Mouse (Mus musculus) hindbrain, embryonic 10.5 days (tissue): ENCODE measurements at regions not wholly inside any gene's neighbourhood (a gene's known extent, or its start where the extent isn't known, plus 50 kb on each side); places are given as distances from the start of the nearest gene placed in this dataset.

Experiments
- DNase-seq: peaks from one replicate; pipeline ENCODE4 v3.0.0-alpha.2; 2017; ENCODE audit warnings: low spot score
- H3K27ac ChIP-seq: fragments of 300-500 bp; sonication (generic); 2 replicates; pipeline ENCODE4 v1.5.1; 2016; ENCODE audit warnings: mild to moderate bottlenecking, moderate library complexity
- H3K27me3 ChIP-seq: fragments of 300-500 bp; sonication (generic); 2 replicates; pipeline ENCODE4 v1.6.1; 2016; ENCODE audit warnings: mild to moderate bottlenecking; ENCODE audit not compliant: poor library complexity, insufficient read depth, severe bottlenecking
- H3K36me3 ChIP-seq: fragments of 300-500 bp; sonication (generic); 2 replicates; pipeline ENCODE4 v1.6.1; 2016; ENCODE audit warnings: mild to moderate bottlenecking, moderate library complexity
- H3K4me1 ChIP-seq: fragments of 300-500 bp; sonication (generic); replicated peaks from 2 replicates; pipeline ENCODE4 v1.6.1; 2016; ENCODE audit warnings: mild to moderate bottlenecking
- H3K4me3 ChIP-seq: fragments of 300-500 bp; sonication (generic); 2 replicates; pipeline ENCODE4 v1.5.1; 2016; ENCODE audit warnings: mild to moderate bottlenecking, moderate library complexity
- H3K9me3 ChIP-seq: fragments of 300-500 bp; sonication (generic); 2 replicates; pipeline ENCODE4 v1.6.1; 2016; ENCODE audit warnings: mild to moderate bottlenecking, moderate library complexity
- WGBS: fragments of 180-500 bp; shearing (Covaris S2); methylation state at CpG from one replicate; pipeline ENCODE4 v1.1.7; 2016; 5-methylcytosine and 5-hydroxymethylcytosine counted together

DNA sequence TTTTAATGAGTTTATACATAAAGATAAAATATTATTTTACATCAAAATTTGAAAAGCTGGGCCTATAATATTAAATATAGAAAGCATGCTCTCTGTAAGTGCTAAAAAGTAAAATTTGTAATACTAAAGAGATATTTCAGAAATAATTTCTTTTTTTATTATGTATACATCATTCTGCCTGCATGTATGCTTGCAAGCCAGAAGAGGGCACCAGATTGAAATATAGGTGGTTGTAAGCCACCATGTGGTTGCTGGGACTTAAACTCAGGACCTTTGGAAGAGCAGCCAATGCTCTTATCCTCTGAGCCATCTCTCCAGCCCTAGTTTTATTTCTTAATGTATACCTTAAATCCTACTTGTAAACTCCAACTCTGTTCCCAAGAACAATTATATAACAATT, 231.7 kb upstream of the Pitrm1 start:
- no peak for DNase-seq
- Histone ChIP-seq H3K27ac (no peak overlapping the region), H3K4me1 (no peaks in the 10 kb centered on the region), H3K27me3 (no peaks in the 10 kb centered on the region), H3K36me3 (no peaks in the 10 kb centered on the region), H3K9me3 (no peaks in the 10 kb centered on the region), H3K4me3 (no peak overlapping the region)

DNA sequence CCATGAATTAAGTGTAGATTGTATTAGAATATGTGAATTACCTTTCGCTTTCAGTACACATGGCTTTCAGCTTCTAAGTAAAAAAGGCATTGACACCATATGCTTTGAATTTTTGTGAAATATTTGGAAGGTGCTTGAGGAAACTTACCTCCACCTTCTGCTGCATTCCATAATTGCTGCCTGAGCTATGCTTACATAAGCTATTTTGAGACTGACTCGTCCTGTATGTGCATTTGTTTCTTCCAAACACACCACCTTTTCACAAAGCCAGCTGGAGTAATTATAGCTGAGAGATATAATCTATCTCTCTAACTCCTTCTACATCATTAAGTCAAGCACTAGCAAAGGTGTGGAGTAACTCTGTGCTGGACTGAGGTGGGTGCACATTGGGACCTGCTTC, 224.0 kb upstream of the Pitrm1 start:
- H3K27ac ChIP-seq: no peak overlapping the region

DNA sequence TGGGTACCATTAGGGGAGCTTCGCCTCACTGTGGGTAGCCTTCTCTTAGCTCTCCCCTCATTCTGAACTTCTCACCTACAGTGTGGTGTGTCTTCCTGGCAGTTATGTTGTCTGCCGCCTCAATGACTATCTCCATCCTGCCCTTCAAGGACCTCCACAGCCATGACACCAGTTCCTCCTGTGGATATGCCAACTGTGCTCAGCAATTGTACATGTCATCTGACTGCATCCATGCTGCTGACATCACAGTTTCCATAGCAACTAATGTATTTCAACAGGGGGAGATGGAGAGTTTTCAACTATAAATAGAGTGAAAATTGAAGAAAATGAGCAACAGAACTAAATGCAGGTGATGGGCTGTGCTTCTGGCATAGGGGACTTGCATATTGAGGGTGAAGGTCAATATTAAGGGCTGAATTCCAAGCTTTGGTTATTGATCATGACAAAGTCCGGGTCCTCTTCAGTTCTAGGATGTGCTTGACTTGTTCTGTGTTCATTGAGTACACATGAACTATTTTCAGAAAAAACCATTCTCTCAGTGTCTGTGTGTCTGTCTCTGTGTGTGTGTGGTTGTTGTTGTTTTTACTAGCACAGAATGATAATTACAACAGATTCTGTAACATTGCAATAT, 217.5 kb upstream of the Pitrm1 start:
- 88% methylated on average over 3 of the region's 3 CpGs for WGBS
- H3K36me3 ChIP-seq: no peaks in the 10 kb centered on the region
- no peak overlapping the region for H3K4me3 ChIP-seq
- no peak for DNase-seq
- H3K27me3 ChIP-seq: no peaks in the 10 kb centered on the region
- H3K9me3 ChIP-seq: no peaks in the 10 kb centered on the region
- H3K27ac ChIP-seq: no peak overlapping the region
- no peaks in the 10 kb centered on the region for H3K4me1 ChIP-seq

More for the DNA sequence above, 224.0 kb upstream of the Pitrm1 start:
- no peak for DNase-seq
- no peaks in the 10 kb centered on the region for H3K4me1 ChIP-seq
- 90% methylated on average over 2 of the region's 2 CpGs for WGBS
- H3K4me3 ChIP-seq: no peak overlapping the region
- H3K27me3 ChIP-seq: no peaks in the 10 kb centered on the region
- H3K36me3 ChIP-seq: no peaks in the 10 kb centered on the region
- no peaks in the 10 kb centered on the region for H3K9me3 ChIP-seq

DNA sequence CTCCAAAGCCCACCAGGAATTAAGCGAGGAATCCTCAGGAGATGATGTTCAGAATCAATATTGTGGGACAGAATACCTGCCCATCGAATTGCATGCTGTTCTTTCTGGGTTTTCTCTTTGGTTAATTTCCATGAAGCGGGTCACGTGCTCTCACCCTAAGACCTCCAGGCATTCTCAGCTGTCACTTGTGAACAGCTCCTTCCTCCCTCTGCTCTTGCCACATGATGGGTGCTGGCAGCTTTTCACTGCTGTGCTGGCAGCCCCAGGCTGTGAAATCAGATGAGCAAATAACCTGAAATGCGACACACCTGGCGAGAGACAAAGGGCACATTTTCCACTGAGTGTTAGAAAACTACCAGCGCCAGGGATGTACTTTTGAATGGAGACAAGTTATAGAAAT, 207.8 kb upstream of the Pitrm1 start:
- Histone ChIP-seq H3K27me3 (no peaks in the 10 kb centered on the region), H3K36me3 (no peaks in the 10 kb centered on the region), H3K4me1 (no peaks in the 10 kb centered on the region), H3K4me3 (no peak overlapping the region), H3K27ac (no peak overlapping the region), H3K9me3 (no peaks in the 10 kb centered on the region)
- WGBS: 79% methylated on average over 7 of the region's 7 CpGs
- DNase-seq: no peak

DNA sequence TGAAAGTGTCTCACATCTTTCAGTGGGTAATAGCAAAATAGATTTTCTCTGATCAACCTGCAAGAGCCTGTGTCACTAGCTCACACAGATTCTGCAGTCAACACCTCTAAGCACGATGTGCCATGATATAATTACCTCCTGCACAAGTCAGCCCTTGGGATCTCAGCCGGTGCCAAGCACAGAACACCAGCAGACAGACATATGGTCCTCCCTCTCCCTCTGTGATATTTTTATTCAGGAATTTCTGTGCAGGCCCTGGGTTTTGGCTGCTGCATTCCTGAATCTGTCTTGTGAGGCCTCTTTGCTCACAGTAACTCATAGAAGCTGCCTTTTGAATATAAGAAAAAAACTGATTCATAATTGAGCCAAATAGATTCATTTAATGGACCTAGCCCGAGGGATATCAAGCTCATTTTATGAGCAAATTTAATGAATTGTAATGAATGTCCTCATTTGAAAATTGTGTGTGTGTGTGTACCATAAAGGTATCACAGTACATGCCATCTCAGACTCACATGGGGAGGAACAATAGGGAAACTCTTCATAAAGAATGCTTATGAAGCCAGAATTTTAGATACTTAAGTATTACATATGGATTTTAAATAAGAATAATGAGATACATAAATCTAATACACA, 206.7 kb upstream of the Pitrm1 start:
- Histone ChIP-seq H3K27me3 (no peaks in the 10 kb centered on the region), H3K4me3 (no peak overlapping the region), H3K27ac (no peak overlapping the region), H3K4me1 (no peaks in the 10 kb centered on the region), H3K36me3 (no peaks in the 10 kb centered on the region), H3K9me3 (no peaks in the 10 kb centered on the region)
- WGBS: 78% methylated on average over 3 of the region's 3 CpGs
- no peak for DNase-seq

DNA sequence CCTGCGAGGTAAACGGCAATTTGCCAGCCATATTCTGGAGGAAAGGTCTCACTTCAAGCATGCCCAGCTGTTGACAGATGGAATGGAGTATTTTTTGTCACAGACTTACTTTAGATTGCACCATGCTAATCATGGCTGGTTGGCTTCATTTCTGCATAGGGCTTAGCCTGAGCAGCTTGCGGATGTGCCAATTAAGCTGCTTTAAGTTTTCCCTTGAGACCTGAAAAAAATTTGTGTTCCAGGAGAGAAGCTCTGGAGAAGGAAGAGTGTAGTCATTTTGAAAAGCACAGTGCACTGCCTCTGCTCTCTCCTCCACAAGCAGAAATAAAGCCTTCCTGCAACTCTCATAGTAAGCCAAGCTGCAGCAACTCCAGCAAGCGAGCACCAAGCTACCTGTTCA, 182.8 kb upstream of the Pitrm1 start:
- H3K9me3 ChIP-seq: no peaks in the 10 kb centered on the region
- no peak for DNase-seq
- no peaks in the 10 kb centered on the region for H3K4me1 ChIP-seq
- H3K36me3 ChIP-seq: no peaks in the 10 kb centered on the region
- H3K27ac ChIP-seq: no peak overlapping the region
- WGBS: 89% methylated on average over 4 of the region's 4 CpGs
- no peak overlapping the region for H3K4me3 ChIP-seq
- H3K27me3 ChIP-seq: no peaks in the 10 kb centered on the region

DNA sequence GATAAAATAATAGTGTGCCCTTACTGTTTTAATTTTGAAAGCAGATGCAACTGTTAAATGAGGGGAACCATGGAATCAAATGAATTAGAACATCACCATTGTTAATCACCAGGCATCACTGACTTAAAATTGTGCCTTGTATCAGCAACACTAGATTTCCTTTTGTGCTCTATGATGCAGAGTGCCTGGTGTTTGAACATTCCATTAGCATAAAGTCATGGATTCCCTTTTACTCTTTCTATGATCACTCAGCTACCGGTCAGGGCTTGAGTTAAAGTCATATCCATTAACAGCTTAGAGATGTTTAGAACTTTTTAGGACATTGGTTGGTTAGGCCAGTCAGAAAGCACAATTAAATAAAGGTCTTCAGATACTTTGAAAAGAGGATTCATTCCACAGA, 180.3 kb upstream of the Pitrm1 start:
- 89% methylated on average over 1 of the region's 1 CpGs for WGBS
- Histone ChIP-seq H3K36me3 (no peaks in the 10 kb centered on the region), H3K4me3 (no peak overlapping the region), H3K27me3 (no peaks in the 10 kb centered on the region), H3K4me1 (no peaks in the 10 kb centered on the region), H3K9me3 (no peaks in the 10 kb centered on the region), H3K27ac (no peak overlapping the region)
- DNase-seq: no peak

DNA sequence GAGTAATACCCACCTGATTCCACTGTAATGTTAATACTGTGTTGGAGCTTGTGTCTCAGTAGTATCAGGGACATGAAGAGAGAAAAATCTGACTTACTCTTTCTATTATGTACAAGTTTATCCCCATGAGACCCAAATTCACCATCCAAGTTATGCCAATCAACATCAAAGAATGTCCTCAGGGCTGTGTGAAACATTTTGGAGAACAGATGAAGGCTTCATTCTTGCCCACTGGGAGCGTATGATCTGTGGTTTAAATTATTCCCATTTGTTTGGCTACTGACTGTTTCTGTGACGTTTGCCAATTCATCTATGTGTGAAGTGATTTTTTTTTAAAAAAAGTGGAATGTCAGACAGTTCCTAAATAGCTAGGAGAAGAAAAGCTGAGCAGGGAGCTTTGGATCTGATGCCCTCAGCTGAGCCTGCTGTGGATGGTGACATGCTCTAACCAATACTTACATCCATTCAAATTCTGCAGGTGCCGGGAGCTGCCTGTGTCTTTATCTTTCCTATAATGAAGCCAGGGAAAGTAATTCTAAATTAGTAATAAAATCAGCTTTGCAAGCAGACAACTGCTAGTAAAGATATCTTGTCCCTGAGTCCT, 173.3 kb upstream of the Pitrm1 start:
- Histone ChIP-seq H3K4me1 (no peaks in the 10 kb centered on the region), H3K36me3 (no peaks in the 10 kb centered on the region), H3K27me3 (no peaks in the 10 kb centered on the region), H3K4me3 (no peak overlapping the region), H3K27ac (no peak overlapping the region), H3K9me3 (no peaks in the 10 kb centered on the region)
- DNase-seq: no peak
- WGBS: 72% methylated on average over 3 of the region's 3 CpGs

DNA sequence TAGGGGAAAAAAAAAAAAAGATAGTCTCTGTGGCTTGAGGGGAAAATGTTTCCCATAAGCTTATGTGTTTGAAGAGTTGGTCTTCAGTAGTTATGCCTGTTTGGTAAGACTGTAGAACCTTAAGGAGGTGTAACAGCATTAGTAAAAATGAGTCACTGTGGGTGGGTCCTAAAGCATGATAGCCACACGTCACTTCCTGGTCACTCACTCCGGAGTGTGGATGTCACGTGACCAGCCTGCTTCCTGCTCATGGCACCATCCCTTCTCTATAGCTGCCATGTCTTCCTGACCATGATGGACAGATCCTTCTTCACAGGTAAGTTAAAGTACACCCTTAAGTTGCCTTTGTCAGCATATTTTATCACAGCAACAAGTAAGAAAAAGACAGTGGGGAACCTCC, 170.0 kb upstream of the Pitrm1 start:
- Histone ChIP-seq H3K27me3 (no peaks in the 10 kb centered on the region), H3K9me3 (no peaks in the 10 kb centered on the region), H3K4me1 (no peaks in the 10 kb centered on the region), H3K4me3 (no peak overlapping the region), H3K36me3 (no peaks in the 10 kb centered on the region), H3K27ac (no peak overlapping the region)
- WGBS: 92% methylated on average over 3 of the region's 3 CpGs
- DNase-seq: no peak

DNA sequence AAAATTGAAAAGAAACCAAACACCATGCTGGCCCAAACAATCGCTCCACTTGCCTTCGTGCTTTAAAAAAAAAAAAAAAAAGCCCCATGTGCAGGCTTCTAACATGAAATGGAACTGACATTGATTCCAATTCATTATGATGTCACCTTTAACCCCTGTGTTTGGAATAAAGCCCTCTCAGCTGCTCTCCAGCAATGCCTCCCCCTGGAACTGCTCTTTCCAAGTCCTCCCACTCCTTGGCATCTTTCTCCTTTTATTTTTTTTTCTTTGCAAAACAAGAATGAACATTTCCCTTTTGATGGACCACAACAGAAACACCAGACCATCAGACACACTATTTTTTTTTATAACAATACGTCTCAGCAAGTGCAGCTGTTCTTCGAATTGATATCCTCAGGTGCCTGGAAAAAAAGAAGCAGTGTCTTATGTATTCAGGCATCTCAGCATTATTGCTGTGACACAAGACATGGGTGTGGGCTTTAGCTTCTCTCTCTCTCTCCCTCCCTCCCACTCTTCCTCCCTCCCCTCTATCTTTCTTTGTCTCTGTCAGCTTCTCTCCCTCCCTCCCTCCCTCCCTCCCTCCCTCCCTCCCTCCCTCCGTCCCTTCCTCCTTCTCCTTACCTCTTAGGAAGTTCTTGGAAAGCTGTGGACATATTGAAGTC, 152.3 kb upstream of the Pitrm1 start:
- 0 out of 2 replicates have a peak, but pooled peaks cover 9% of the 10 kb centered on the region for H3K4me1 ChIP-seq
- H3K9me3 ChIP-seq: no peaks in the 10 kb centered on the region
- H3K4me3 ChIP-seq: no peak overlapping the region
- 38% methylated on average over 4 of the region's 5 CpGs for WGBS
- no peak for DNase-seq
- peak overlapping the region; percentile 59; the same call in 1 of the 2 replicates for H3K27ac ChIP-seq
- no peaks in the 10 kb centered on the region for H3K27me3 ChIP-seq
- no peaks in the 10 kb centered on the region for H3K36me3 ChIP-seq

DNA sequence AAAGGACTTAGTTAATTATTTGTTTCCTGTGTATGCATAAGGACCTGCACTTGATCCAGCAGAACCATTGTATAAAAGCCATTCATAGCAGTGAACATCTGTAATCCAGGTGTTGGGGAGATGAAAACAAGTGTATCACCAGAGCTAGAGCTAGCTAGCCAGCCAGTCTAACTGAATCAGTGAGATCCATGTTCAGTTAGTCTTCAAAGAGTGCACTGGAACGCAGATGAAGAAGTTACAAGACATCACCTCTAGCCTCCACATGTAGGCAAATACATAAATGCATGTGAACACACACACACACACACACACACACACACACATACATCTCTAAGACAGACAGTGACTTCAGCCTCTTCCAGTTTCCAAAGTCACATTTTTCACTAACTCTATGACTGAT, 150.3 kb upstream of the Pitrm1 start:
- H3K4me3 ChIP-seq: no peak overlapping the region
- H3K4me1 ChIP-seq: 0 out of 2 replicates have a peak, but pooled peaks cover 9% of the 10 kb centered on the region
- no peak overlapping the region for H3K27ac ChIP-seq
- H3K9me3 ChIP-seq: no peaks in the 10 kb centered on the region
- WGBS: 77% methylated on average over 1 of the region's 1 CpGs
- H3K36me3 ChIP-seq: no peaks in the 10 kb centered on the region
- no peak for DNase-seq
- H3K27me3 ChIP-seq: no peaks in the 10 kb centered on the region

DNA sequence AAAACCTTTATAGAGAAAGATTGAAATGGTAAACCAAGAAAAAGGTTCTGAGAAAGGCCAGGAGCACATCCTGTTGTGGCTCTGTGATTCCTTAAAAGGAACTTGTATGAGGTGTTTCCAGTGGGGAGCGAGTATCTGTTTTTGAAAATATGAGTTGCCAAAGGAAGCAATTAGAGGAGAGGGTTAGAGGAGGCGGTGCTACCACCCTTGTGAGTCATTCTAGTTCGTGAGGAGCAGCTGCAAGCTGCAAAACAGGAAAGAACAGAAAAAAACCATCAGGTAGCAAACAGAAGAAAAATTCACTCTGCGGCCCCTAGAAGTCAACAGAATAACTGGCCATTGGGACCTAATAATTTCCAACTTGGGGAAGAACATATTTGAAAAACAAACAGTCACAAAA, 116.1 kb upstream of the Pitrm1 start:
- DNase-seq: no peak
- WGBS: 73% methylated on average over 4 of the region's 4 CpGs
- Histone ChIP-seq H3K9me3 (no peaks in the 10 kb centered on the region), H3K36me3 (no peaks in the 10 kb centered on the region), H3K27me3 (no peaks in the 10 kb centered on the region), H3K4me3 (no peak overlapping the region), H3K27ac (no peak overlapping the region), H3K4me1 (no peaks in the 10 kb centered on the region)

DNA sequence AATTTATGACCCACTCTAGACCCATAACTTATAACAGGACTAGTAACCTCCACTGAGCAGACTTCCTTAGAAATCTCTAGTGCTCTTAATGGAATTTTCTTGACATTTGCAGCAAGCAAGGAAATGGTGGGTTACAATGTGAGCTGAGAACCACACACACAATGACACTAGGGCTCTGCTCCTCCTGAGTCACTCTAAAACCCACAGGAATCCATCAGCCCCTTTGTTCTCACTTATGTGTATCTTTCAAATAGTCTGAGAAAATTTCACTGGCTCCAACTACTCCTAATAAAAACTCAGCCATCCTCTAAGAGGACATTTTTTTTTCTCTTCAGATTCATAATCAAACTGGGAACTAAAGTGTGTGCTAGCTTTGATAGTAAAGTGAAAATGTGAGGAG, 101.0 kb upstream of the Pitrm1 start:
- Histone ChIP-seq H3K27ac (no peak overlapping the region), H3K4me1 (no peaks in the 10 kb centered on the region), H3K9me3 (no peaks in the 10 kb centered on the region), H3K36me3 (no peaks in the 10 kb centered on the region), H3K27me3 (no peaks in the 10 kb centered on the region), H3K4me3 (no peak overlapping the region)
- no peak for DNase-seq
